Mouse (Mus musculus) thymus, adult 18-20 months (tissue): ENCODE results near the gene Fstl4.
"Not testable (repeated sequence)": the region's sequence is repeated elsewhere in the genome, so short reads cannot be mapped to it uniquely, and the experiment has no call there.

ENCODE experiments used
- DNase-seq, 2 experiments: peaks; one replicate each; pipeline ENCODE4 v3.0.0; 2022; ENCODE audit warnings: mixed read lengths in 2 of 2

The Fstl4 gene

GRCm38 (mm10) chr11:53028421-53029168 is 264.2 kb downstream of the Fstl4 start:
- DNase-seq: no peak

GRCm38 (mm10) chr11:53031777-53032176 is 267.3 kb downstream of the Fstl4 start:
- no peak for DNase-seq

- DNase-seq: peak; percentile 20 to 30
Measured at GRCm38 (mm10) chr11:53032336-53032735, 267.9 kb downstream of the Fstl4 start.

GRCm38 (mm10) chr11:53035414-53035813 is 271.0 kb downstream of the Fstl4 start:
- no peak for DNase-seq

- no peak for DNase-seq
Measured at GRCm38 (mm10) chr11:53046850-53047249, 282.4 kb downstream of the Fstl4 start.

GRCm38 (mm10) chr11:53054151-53054550 is 289.7 kb downstream of the Fstl4 start:
- DNase-seq: no peak

- no peak for DNase-seq
Measured at GRCm38 (mm10) chr11:53055896-53056295, 291.5 kb downstream of the Fstl4 start.

- no peak for DNase-seq
Measured at GRCm38 (mm10) chr11:53056781-53057180, 292.3 kb downstream of the Fstl4 start.

- DNase-seq: no peak
Measured at GRCm38 (mm10) chr11:53057821-53058553, 293.6 kb downstream of the Fstl4 start.

GRCm38 (mm10) chr11:53058557-53058956 is 294.1 kb downstream of the Fstl4 start:
- DNase-seq: no peak

- DNase-seq: no peak
Measured at GRCm38 (mm10) chr11:53067699-53068478, 303.5 kb downstream of the Fstl4 start.

- no peak for DNase-seq
Measured at GRCm38 (mm10) chr11:53068479-53069065, 304.1 kb downstream of the Fstl4 start.

GRCm38 (mm10) chr11:53069751-53070150 is 305.3 kb downstream of the Fstl4 start:
- DNase-seq: no peak

GRCm38 (mm10) chr11:53071602-53072001 is 307.2 kb downstream of the Fstl4 start:
- no peak for DNase-seq

- DNase-seq: no peak
Measured at GRCm38 (mm10) chr11:53077641-53078040, 313.2 kb downstream of the Fstl4 start.

- DNase-seq: no peak
Measured at GRCm38 (mm10) chr11:53078419-53079334, 314.2 kb downstream of the Fstl4 start.

- no peak for DNase-seq
Measured at GRCm38 (mm10) chr11:53081310-53081709, 316.9 kb downstream of the Fstl4 start.

GRCm38 (mm10) chr11:53085367-53085766 is 320.9 kb downstream of the Fstl4 start:
- DNase-seq: peak; percentile 35 to 36

- no peak for DNase-seq
Measured at GRCm38 (mm10) chr11:53085858-53086565, 321.6 kb downstream of the Fstl4 start.

GRCm38 (mm10) chr11:53087896-53088295 is 323.5 kb downstream of the Fstl4 start:
- not testable (repeated sequence) for DNase-seq

GRCm38 (mm10) chr11:53091596-53091995 is 327.2 kb downstream of the Fstl4 start:
- DNase-seq: no peak
